Mouse (Mus musculus): ENCODE results near the gene 1300017J02Rik. TPM values are rescaled to one million over a fixed set of nuclear protein-coding genes. Genes with fewer than 3 reads are reported as not detected.

Gene 1300017J02Rik
- total RNA-seq (2021) (1 to 10 TPM in 1 of 2 experiments, not detected in 1; 1.5 TPM), polyA plus RNA-seq (2012; rRNA removed) (0.24 TPM in 1 of 2 replicates, not detected in the other)
- long read RNA-seq: 0 reads

DNA sequence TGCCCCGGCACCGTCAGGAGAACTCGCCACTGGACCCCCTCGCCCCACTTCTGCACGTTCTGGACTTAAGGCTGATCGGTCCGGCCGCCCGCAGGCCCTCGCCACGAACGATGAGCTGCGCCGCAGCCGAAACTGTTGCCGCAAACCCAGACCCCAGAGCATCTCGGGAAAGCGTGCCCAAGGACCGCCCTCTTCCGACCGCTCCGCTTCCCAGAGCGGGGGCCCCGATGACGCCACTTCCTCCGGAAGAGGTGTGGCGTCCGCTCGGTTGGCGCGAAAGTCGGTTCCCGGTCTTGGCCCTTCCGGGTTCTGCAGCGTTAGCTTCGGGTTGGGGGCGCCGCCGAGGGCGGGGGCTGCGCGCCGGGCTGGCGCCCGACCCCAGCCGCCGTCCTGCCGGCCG, at the start of gene 1300017J02Rik, which contains the start of gene Topbp1:
Gene 1300017J02Rik, minus strand, starts transcription at position 156 of the 400 bp plus-strand sequence.
Gene Topbp1, plus strand, starts transcription at position 289 of the 400 bp plus-strand sequence.
- peak; percentile 94 for DNase-seq

DNA sequence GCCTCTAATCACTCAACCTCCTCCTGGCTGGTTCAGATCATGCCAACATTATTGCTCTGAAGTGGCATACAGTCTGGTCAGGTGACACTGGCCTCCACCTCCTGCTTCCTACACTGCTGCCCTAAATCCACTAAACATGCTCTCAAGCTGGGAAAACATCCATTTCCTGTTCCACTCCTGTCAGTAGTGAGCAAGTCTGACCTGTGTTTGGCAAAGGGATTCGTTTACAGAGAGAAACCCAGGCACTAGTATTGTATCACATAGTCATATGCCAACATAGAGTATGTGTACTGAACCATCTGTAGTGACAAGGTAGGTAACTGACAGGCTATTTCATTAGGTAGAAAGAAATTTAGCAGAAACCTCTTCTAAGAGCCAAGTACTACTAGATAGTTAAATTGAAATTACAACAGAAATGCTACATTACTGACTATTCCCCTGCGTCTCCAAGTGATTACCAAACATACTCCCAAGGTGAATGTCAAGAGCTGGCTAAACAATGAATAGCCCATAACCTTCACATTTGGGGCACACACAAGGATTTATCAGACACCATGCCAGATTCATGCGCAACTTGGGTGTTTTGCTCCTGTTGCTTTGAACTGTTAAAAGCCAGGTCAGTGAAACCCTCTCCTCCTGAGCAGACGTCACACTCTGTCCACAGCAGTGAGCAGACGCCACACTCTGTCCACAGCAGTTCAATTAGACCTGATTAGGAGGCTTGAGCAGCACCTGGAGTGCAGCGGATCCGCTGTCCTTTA, 48.8 kb upstream of the 1300017J02Rik start:
- DNase-seq: peak; percentile 75

DNA sequence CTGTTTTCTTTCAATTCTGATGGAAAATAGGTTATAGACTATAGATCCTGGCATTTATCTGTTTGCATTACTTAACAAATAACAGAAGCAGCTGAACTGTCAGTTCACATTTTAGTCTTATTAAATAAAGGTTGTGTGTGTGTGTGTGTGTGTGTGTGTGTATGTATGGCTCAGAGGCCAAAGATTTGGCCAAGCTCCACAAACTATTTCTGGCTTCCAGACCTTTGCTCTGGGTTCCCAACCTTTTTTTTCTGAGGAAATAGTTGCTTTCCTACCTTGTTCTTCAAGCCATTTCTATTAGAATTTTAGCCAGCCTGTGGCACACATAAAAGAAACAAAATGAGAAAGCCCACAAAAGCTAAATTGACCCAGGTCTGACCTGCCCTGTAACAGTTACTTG, 43.9 kb upstream of the 1300017J02Rik start:
- DNase-seq: no peak

DNA sequence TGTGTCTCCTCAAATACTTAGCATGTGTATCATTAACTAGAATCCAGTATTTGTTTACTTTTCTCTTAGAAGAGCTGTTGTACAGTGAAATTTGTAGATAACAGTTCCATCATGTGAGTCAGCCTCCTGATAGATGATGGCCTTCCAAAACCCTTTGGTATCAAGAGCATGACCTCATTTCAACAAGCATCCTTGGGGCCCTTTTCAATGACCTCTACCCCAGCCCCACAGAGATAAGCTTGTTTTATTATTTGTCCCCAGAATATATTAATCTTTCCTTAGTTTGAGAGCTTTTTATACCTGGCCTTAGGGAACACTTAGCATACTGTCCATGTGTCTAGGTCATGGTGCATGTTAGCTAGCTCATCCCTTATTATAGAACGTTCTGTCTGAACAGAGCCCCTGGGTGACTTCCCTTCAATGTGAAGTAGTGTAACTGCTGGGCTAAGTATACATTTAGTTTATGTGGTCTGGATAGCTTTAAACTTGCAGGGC, 43.2 kb upstream of the 1300017J02Rik start:
- peak; percentile 59 for DNase-seq

- no peak for DNase-seq
These were observed 42.2 kb upstream of the 1300017J02Rik start for GRCm38 (mm10) chr9:103347045-103347444.

DNA sequence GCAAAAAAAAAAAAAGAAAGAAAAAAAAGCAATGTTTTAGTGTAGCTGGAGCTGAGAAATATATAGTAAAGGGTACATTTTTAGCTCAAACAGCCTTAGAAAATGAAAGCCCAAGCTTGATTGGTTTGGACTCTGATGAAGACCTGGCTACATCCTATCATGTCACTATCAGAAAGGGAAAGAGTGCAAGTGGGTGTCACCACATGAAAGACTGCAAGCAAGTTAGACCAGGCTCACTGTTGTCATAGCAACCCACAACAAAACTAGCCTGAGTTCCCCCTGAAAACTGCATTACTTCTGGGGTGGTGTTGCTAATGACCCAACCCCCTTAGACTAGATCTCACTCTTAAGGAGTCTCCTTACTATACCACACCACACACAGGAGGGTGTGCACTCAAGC, 32.0 kb upstream of the 1300017J02Rik start:
- no peak for DNase-seq

- DNase-seq: no peak
These were observed 27.8 kb upstream of the 1300017J02Rik start for GRCm38 (mm10) chr9:103332663-103333062.

GRCm38 (mm10) chr9:103326449-103326848, 21.6 kb upstream of the 1300017J02Rik start:
- DNase-seq: no peak

GRCm38 (mm10) chr9:103324678-103325077, 19.8 kb upstream of the 1300017J02Rik start:
- DNase-seq: no peak

- no peak for DNase-seq
These were observed 5.0 kb upstream of the 1300017J02Rik start for GRCm38 (mm10) chr9:103309832-103310231.

- no peak for DNase-seq
These were observed 605 bp upstream of the 1300017J02Rik start for GRCm38 (mm10) chr9:103305332-103306041.

- DNase-seq: peak; percentile 51
These were observed 2.2 kb downstream of the 1300017J02Rik start for GRCm38 (mm10) chr9:103302666-103303065.

GRCm38 (mm10) chr9:103302239-103302638, 2.6 kb downstream of the 1300017J02Rik start:
- no peak for DNase-seq

GRCm38 (mm10) chr9:103301086-103301485, 3.8 kb downstream of the 1300017J02Rik start:
- DNase-seq: no peak

- DNase-seq: no peak
These were observed 10.4 kb downstream of the 1300017J02Rik start for GRCm38 (mm10) chr9:103294507-103294906.

- no peak for DNase-seq
These were observed 16.2 kb downstream of the 1300017J02Rik start for GRCm38 (mm10) chr9:103288489-103289180.

GRCm38 (mm10) chr9:103287840-103288488, 16.9 kb downstream of the 1300017J02Rik start:
- DNase-seq: no peak

DNA sequence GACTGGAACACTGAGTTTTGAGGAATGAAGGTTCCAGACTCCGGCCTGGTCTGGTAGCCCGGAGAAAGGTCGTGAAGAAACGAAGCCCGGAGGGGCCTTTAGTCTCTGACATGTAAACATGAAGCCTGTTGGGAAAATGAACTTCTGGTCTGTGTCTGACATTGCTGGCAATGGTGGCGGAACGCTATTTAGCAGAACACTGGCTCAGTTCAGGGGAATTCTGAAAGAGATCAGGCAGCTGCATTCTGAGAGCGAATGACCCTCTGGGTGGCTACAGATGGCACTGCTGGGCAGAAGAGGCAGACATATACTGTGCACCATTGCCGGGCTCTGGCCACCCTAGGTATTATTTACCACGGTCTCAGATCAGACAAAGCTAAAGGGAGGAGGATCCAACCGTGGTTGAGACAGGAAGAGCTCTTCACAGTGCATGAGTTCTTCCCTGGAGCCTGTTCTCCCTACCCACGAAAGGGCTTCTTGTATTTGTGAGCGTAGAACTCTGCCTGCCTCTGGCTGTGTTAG, 17.9 kb downstream of the 1300017J02Rik start:
- no peak for DNase-seq

DNA sequence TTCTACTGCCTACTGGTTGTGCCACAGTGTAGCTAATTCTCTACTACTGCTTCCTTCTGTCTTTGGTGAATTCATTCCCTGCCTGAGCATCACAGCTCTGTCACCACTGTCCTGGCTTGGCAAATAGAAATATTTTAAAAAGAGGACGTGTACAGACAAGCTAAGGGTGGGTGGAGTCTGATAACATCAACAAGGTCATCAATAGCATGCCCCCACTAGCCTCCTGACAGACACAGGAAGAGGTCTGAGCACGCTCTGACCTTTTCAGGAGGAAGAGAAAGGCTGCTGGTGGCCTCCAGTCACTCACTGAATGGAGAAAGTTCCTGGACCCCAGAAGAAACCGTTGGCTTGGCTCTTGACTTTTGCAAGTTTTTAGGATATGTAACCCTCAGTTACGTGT, 18.5 kb downstream of the 1300017J02Rik start:
- DNase-seq: no peak

DNA sequence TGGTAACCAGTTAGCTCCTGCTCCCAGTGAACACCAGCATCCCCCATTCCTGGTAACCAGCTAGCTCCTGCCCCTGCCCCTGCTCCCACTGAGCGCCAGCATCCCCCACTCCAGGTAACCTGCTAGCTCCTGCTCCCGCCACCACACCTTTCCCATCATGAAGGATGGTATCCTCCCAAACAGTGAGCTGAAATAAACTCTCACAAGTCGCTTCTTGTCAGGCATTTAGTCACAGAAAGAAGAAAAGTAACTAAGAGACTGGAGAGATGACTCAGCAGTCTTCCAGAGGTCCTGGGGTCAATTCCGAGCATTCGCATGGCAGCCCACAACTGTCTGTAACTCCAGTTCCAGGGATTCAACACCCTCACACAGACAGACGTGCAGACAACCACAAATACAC, 28.0 kb downstream of the 1300017J02Rik start:
- DNase-seq: no peak

DNA sequence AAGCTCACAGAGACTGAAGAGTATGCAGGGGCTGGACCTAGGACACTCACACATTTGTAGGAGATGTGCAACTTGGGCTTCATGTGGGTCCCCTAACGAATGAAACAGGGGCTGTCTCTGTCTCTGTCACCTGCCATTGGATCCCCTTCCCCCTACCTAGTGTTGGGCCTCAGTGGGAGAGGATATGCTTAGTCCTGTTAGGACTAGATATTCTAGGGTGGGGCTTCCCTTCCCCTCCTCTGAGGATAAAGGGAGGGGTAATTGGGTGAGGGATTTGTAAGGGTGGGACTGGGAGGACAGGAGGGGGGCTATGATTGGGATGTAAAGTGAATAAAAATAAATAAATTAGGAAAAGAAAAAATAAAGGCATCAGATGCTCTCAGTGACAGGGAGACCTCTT, 29.2 kb downstream of the 1300017J02Rik start:
- DNase-seq: no peak
